Mouse (Mus musculus): ENCODE measurements around the gene Gm8890. TPM values are rescaled to one million over a fixed set of nuclear protein-coding genes. Genes with fewer than 3 reads are reported as not detected.
"Not testable (repeated sequence)": the region's sequence is repeated elsewhere in the genome, so short reads cannot be mapped to it uniquely, and the experiment has no call there.

Gene Gm8890
- polyA plus RNA-seq (2014; fragmentation: Nextera tagmentation; extraction: Ambion mirVana), result not detected in 2 replicates

DNA sequence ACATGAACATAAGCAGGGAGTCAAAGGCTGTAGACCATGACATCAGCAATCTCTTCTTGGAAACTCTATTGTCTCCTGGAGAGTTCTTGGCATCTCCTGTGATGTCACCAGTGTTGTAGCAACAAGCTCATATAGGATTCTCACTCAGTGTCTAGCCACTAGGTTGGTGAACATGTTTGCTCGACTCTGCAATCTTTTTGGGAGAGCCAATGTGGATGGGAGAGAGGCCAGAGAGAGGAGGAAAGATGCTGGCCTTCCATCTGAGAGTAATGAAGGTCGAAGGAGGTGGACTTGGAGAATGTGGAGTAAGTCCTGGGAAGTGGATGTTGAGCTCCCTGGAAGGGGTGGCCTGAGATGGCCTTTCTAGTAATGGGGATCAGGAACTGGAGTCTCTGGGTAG, at the start of gene Gm8890:
Gene Gm8890, plus strand, starts transcription at position 301 of the 400 bp plus-strand sequence.
- not testable (repeated sequence) for H3K9me3 ChIP-seq (replicated peaks; ENCODE audit: control insufficient read depth, low read length); H3K4me3 ChIP-seq (ENCODE audit: low read depth, low read length); H3K9ac ChIP-seq (replicated peaks; ENCODE audit: low read length); H3K27me3 ChIP-seq (ENCODE audit: control insufficient read depth, insufficient read depth, low read length); DNase-seq (ENCODE audit: low spot score); ATAC-seq (replicated peaks; ENCODE audit: insufficient number of reproducible peaks, low FRiP score, low TSS enrichment, low read depth); H3K27ac ChIP-seq (replicated peaks; ENCODE audit: low read depth, low read length); H3K36me3 ChIP-seq (replicated peaks; ENCODE audit: control insufficient read depth, insufficient read depth, low read depth, low read length); H3K4me2 ChIP-seq (ENCODE audit: low read depth, low read length); H3K4me1 ChIP-seq (ENCODE audit: control insufficient read depth, insufficient read depth, low read length)
- no CpG with 5 or more reads among the region's 2 CpGs for WGBS

- H3K9ac ChIP-seq (replicated peaks; ENCODE audit: low read length); ATAC-seq (replicated peaks; ENCODE audit: insufficient number of reproducible peaks, low FRiP score, low TSS enrichment, low read depth); H3K4me3 ChIP-seq (ENCODE audit: low read depth, low read length); H3K27ac ChIP-seq (replicated peaks; ENCODE audit: low read depth, low read length); DNase-seq (ENCODE audit: low spot score); H3K4me2 ChIP-seq (ENCODE audit: low read depth, low read length); H3K4me1 ChIP-seq (ENCODE audit: control insufficient read depth, insufficient read depth, low read length); H3K36me3 ChIP-seq (replicated peaks; ENCODE audit: control insufficient read depth, insufficient read depth, low read depth, low read length); H3K27me3 ChIP-seq (ENCODE audit: control insufficient read depth, insufficient read depth, low read length); H3K9me3 ChIP-seq (replicated peaks; ENCODE audit: control insufficient read depth, low read length): not testable (repeated sequence)
- WGBS, result 44% methylated on average over 1 of the region's 1 CpGs
Observed at GRCm38 (mm10) chr5:11256221-11256620, 388 bp downstream of the Gm8890 start.

Other genes starting within 250 kb of the Gm8890 start
- gene Gm8879, start 128.4 kb upstream of the Gm8890 start, polyA plus RNA-seq (2014; fragmentation: Nextera tagmentation; extraction: Ambion mirVana), result not detected in 2 replicates
- gene Gm5861, start 73.0 kb upstream of the Gm8890 start, polyA plus RNA-seq (2014; fragmentation: Nextera tagmentation; extraction: Ambion mirVana), result not detected in 2 replicates
- not detected in 2 replicates for gene Speer1, start 85.5 kb downstream of the Gm8890 start, polyA plus RNA-seq (2014; fragmentation: Nextera tagmentation; extraction: Ambion mirVana)
- not detected in 2 replicates for gene Gm8897, start 160.4 kb downstream of the Gm8890 start, polyA plus RNA-seq (2014; fragmentation: Nextera tagmentation; extraction: Ambion mirVana)
- gene Gm8906, start 246.7 kb downstream of the Gm8890 start, polyA plus RNA-seq (2014; fragmentation: Nextera tagmentation; extraction: Ambion mirVana), result not detected in 2 replicates